Mouse (Mus musculus): Measurements from ENCODE around the gene Ppp2r1b. TPM values are rescaled to one million over a fixed set of nuclear protein-coding genes. Genes with fewer than 3 reads are reported as not detected.

Gene Ppp2r1b
- total RNA-seq, 2 experiments from 2014 or later, result 29.9 to 33.2 TPM

- intact Hi-C loops (cut with DNase I), result no loop called here
- DNase-seq, result no peak
These were observed 18.7 kb downstream of the Ppp2r1b start for GRCm38 (mm10) chr9:50863824-50864223.

DNA sequence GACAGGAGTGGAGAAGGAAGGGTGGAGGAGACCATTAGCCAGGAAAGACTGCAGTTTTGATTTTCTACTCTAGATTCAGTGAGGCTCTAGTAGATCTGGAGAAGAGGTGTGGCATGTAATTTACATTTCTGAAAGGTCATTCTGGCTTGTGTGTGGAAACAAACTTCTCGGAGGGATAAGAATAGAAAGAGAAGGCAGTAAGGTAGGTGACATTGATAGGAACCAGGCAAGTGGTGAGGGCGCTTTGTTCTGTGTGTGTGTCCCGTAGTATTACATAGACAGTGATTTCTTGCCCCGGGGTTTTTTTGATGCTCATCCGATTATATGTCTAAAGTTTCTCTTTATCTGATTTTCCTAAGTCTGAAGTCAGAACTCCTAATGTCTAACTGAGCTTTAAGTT, 19.8 kb downstream of the Ppp2r1b start:
- intact Hi-C loops (cut with DNase I), result no loop called here
- DNase-seq, result no peak

DNA sequence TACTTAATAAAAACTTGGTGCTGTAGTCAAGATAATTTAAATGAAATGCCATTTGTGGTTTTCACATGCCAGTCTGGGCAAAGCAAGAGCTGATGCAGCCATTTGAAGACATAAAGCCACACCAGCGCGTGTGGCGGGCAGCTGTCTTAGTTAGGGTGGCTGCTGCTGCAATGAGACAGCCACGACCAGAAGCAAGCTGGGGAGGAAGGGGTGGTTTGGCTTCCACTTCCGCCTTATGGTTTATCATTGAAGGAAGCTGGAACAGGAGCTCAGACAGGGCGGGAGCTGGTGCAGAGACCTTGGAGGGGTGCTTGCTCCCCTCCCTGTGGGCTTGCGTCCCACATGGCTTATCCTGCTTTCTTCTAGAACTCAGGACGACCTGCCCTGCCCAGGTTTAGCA, 20.7 kb downstream of the Ppp2r1b start:
- DNase-seq, result no peak
- intact Hi-C loops (cut with DNase I), result no loop called here

- no peak for DNase-seq
- intact Hi-C loops (cut with DNase I), result no loop called here
These were observed 21.9 kb downstream of the Ppp2r1b start for GRCm38 (mm10) chr9:50867015-50867414.

DNA sequence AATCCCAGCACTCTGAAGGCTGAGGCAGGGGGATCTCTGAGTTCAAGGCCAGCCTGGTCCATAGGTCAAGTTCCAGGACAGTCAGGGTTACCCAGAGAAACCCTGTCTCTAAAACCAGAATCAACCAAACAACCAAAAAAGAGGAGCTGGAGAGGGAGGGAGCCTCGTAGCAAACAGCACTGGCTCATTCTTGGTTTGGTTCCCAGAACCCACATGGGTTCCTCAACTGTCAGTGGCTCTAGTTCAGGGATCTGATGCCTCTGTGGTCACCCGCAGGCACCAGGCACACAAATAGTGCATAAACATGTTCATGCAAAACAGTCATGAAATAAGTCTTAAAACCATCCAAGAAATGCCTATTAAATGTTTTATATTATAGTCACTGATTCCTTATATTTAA, 23.1 kb downstream of the Ppp2r1b start:
- DNase-seq, result no peak
- intact Hi-C loops (cut with DNase I), result no loop called here

- DNase-seq, result no peak
- intact Hi-C loops (cut with DNase I), result no loop called here
These were observed 28.1 kb downstream of the Ppp2r1b start for GRCm38 (mm10) chr9:50873210-50873609.

DNA sequence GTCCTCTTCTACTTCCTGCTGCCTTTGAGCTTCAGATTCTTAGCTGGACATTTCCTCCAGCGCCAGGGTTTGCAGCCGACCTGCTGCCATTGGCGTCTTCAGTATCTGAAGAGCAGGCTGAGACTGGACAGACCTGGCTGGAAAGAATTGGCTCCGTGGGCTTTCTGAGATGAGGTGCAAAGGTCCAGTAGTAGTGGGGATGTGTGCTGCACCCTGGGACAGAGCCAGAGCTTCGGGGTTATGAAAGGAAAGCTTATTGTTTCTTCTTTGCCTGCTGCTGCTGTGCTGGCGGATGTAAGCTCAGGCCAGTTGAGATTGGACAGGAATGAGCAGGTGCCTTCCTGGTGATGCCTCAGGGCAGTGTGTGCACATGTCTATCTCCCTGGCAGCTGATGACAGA, 28.9 kb downstream of the Ppp2r1b start:
- no peak for DNase-seq
- intact Hi-C loops (cut with DNase I), result no loop called here

GRCm38 (mm10) chr9:50875470-50875869, 30.4 kb downstream of the Ppp2r1b start:
- intact Hi-C loops (cut with DNase I), result no loop called here
- DNase-seq, result no peak

GRCm38 (mm10) chr9:50876287-50876686, 31.2 kb downstream of the Ppp2r1b start:
- intact Hi-C loops (cut with DNase I), result no loop called here
- no peak for DNase-seq

DNA sequence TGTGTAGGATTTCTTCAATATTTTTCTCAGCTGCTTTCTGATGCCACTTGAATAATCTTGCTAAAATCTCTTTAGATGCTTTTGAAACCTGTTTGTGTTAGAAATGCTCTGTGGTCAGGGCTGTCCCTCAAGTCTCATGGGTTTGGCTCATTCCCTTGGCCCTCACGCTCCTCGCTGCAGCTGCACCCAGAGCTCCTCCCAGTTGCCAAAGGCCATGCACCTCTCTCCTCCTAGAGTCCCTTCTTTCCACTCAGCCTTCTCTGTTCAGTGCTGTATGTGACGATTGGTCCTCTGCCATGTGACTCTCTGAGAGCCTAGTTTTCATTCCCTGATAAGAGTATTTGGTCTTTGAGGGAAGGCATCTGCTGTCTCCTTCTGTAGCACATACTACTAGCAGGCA, 32.3 kb downstream of the Ppp2r1b start:
- intact Hi-C loops (cut with DNase I), result no loop called here
- DNase-seq, result no peak

DNA sequence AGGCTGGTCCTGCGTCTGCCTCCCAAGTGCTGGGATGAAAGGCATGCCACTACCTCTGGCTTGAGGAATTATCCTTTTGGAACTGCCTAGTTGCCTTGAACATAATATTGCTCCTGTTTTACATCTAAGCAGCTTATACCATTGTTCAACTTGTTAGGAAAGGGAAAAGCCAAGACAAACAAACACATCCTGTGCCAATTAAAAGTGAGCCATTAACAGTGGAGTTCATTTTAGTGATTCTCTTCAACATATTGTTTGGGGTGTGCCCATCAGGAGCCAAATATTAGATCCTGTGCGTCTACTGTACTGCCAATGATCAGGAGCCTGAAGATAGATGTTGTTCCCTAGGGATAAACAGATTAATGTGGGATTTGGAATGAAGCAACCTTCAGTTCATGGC, 37.1 kb downstream of the Ppp2r1b start:
- intact Hi-C loops (cut with DNase I), result no loop called here
- no peak for DNase-seq

DNA sequence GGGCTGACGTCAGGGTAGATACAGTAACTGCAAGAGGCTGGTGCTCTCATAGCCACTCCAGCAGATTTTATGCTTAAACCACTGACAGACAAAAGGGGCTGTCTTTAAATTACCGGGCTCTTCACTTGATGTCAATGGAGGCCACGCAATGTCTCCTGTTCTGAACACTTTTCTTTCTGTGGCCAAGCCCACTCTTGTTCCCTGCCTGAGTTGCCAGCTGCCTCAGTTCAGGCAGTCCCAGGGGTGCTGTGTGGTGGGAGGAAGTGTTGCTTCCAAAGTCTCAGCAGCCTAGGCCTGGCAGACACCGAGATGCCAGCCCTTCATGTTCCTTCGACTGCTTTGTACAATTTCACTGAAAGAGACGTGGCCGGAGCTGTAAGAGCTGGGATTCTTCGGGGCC, 39.0 kb downstream of the Ppp2r1b start:
- DNase-seq, result peak; percentile 32
- intact Hi-C loops (cut with DNase I), result no loop called here

- intact Hi-C loops (cut with DNase I), result no loop called here
- DNase-seq, result no peak
These were observed 39.9 kb downstream of the Ppp2r1b start for GRCm38 (mm10) chr9:50884741-50885599.

DNA sequence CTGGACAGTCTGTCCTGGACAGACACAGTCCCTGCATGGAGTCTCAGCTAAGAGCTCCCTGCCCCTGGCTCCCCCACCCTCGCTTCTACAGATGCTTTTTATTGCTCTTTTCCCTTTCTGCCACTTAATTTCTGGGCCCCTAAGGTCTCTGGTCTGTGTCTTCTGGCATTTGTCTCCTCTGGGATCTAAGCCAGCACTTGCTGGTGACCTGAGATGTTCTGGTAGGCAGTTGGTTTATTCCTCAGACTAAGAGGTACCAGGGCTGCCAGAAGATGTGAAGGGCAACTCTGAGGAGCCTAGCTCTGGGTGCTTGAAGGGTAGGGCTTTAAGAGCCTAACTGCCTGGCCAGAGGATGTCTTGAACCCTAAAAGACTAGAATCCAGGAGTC, 40.5 kb downstream of the Ppp2r1b start:
- DNase-seq, result no peak
- intact Hi-C loops (cut with DNase I), result no loop called here

- no peak for DNase-seq
- intact Hi-C loops (cut with DNase I), result no loop called here
These were observed 41.8 kb downstream of the Ppp2r1b start for GRCm38 (mm10) chr9:50886870-50887269.

GRCm38 (mm10) chr9:50887351-50887750, 42.2 kb downstream of the Ppp2r1b start:
- intact Hi-C loops (cut with DNase I), result no loop called here
- no peak for DNase-seq

DNA sequence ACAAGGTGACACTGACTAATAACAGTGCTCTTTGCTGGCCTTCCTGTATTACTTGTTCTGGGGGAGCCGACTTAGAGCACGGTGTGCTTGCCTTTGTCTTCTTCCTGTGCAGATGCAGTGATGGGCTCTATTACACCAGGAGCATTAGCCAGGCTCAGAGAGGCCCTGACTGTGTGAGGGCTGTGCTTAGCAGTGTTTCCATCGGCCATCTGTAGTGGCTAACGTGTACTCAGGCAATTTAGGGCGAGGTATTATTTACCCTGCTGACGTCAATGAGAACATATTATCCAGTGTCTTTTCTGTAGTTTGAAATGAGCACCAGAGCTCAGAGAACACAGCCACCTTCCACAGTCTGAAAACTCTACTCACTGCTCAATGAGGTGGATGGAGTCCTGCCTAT, 44.1 kb downstream of the Ppp2r1b start:
- no peak for DNase-seq
- intact Hi-C loops (cut with DNase I), result no loop called here

DNA sequence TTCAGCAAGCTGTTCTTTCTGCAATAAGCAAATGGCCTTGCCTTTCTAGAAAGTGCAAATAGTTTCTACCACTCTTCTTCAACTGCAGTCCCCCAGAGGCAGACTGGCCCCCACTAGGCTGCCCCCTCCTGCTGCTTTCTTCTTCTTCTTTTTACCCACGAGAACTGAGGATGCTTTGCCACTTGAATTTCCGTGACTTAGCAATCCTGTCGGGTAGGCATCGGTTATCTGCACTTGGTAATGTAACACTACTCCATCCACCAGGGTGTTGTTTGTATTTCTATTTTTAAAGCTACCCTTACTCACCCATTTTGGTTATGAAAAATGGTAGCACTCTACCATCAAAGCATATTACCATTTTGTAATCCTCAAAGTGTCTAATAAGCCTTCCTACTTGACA, 44.9 kb downstream of the Ppp2r1b start:
- intact Hi-C loops (cut with DNase I), result no loop called here
- no peak for DNase-seq

DNA sequence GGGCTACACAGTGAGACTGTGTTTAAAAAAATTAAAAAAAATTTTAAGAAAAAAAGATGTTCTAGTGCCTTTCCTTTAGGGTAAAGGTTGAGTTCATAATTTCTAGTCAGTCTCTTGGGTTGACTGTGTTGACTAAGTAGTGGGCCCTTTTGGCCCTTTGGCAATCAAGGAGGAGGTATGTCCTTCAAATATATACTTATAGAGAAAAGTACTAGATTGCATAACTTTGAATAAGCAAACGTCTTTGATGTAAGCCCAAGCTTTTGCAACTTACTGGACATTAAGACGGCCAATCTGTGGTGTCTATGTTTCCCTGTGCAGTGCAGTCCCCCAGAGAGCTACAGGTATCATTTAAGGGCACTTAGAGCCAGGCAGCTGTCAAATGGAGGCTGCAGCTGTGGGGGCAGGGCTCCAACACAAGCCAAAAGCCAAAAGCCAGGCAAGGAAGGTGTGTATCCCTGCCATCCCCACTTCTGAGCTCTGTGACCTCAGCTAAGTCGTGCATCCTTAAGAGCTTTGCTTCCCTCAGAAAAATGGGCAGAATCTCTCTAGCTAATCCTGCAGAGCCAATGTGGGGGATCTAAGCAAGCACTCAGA, 45.5 kb downstream of the Ppp2r1b start:
- DNase-seq, result no peak
- intact Hi-C loops (cut with DNase I), result no loop called here

GRCm38 (mm10) chr9:50893665-50894064, 48.6 kb downstream of the Ppp2r1b start:
- intact Hi-C loops (cut with DNase I), result no loop called here
- peak; percentile 96 for DNase-seq

- DNase-seq, result no peak
- intact Hi-C loops (cut with DNase I), result no loop called here
These were observed 55.2 kb downstream of the Ppp2r1b start for GRCm38 (mm10) chr9:50900026-50900920.
